ENCODE assay signal across 8 mouse cellular contexts in the genomic region with DNA sequence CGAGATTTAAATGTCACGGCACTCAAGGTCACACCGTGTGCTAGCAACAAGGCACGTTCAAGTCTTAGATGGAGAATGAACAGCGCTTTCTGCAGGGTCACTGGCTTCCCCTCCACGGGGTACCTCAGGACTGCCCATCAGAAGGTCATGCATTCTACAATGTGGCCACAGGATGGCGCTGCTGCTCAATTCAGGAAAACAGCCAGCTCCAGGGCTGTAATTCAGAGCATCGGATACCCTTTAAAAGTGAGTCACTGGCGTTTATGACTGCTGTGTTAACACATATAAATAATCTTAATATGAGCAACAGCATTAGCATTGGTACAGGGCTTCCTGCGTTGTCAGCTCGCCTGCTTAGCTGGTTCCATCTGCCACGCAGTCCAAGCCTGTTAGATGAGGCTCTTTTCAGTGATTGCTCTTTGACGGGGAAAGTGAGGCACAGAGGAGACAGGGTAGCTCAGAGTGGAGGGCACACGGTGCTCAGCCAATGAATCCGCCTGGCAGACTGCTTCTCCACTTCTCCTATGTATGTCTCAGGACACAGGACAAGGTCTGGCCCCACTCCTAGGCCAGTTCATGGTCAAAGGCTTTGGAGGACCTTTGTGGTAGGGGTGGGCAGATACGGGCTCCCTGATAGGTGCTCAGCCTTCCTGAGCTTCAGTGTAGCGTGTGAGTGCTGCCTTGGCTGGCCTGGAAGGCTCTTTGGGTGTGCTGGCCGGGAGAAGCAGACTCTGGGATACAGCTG. TPM values are rescaled to one million over a fixed set of nuclear protein-coding genes. Genes with fewer than 3 reads are reported as not detected.
DNase-seq lines count a peak whose midpoint lies in the region; ATAC-seq and TF ChIP-seq lines count a peak whose summit lies in the region.

No protein-coding gene starts in this region.

- peak; percentile 53 for DNase-seq in 3134 (ENCODE audit: extremely low read depth, insufficient read length, low spot score)
- peak; percentile 88 for DNase-seq in hindbrain, postnatal 0 days (ENCODE audit: low spot score)
- no peak for DNase-seq in liver, embryonic 14.5 days (ENCODE audit: low read depth in 3 of 3, low spot score in 3 of 3)
- DNase-seq in retina, postnatal 1 day = peak; percentile 77
- no peak for DNase-seq in heart, adult 18-20 months

- H3ac ChIP-seq in C2C12 (ENCODE audit: control insufficient read depth, insufficient read length, low read depth) = no peak overlapping the region

- H3K9ac ChIP-seq in hindbrain, postnatal 0 days (replicated peaks; ENCODE audit: low read length) = no peak overlapping the region
- H3K9ac ChIP-seq in liver, embryonic 14.5 days (replicated peaks) = no peak overlapping the region

- TF ChIP-seq POLR2A in bone marrow macrophage, adult 2 months (IDR thresholded peaks at IDR 0.05; ENCODE audit: borderline replicate concordance, low read depth, low read length) = no peak
- TF ChIP-seq POLR2A in embryonic fibroblast, embryonic 13.5 days (IDR thresholded peaks at IDR 0.05; ENCODE audit: low read depth, low read length) = no peak

- no peaks in the 10 kb centered on the region for H3K36me3 ChIP-seq in C2C12 (ENCODE audit: control insufficient read depth, insufficient read depth)
- H3K36me3 ChIP-seq in hindbrain, postnatal 0 days (ENCODE audit: insufficient read depth, low read length) = no peaks in the 10 kb centered on the region
- H3K36me3 ChIP-seq in liver, embryonic 14.5 days (replicated peaks; ENCODE audit: control insufficient read depth, insufficient read depth, low read depth) = no peaks in the 10 kb centered on the region

- no peak overlapping the region for H3K27ac ChIP-seq in bone marrow macrophage, adult 2 months (ENCODE audit: insufficient read depth, low read depth, low read length)
- H3K27ac ChIP-seq in embryonic fibroblast, embryonic 13.5 days (ENCODE audit: insufficient read depth, low read length) = no peak overlapping the region
- H3K27ac ChIP-seq in hindbrain, postnatal 0 days = no peak overlapping the region
- H3K27ac ChIP-seq in liver, embryonic 14.5 days = no peak overlapping the region

- H3K27me3 ChIP-seq in C2C12 (ENCODE audit: control insufficient read depth, insufficient read depth, insufficient read length) = peaks cover 61% of the 10 kb centered on the region
- no peaks in the 10 kb centered on the region for H3K27me3 ChIP-seq in hindbrain, postnatal 0 days (ENCODE audit: insufficient read depth, low read length)
- no peaks in the 10 kb centered on the region; the same call in 1 of the 2 replicates for H3K27me3 ChIP-seq in liver, embryonic 14.5 days (ENCODE audit: control insufficient read depth, insufficient read depth, low read length)

- WGBS in hindbrain, postnatal 0 days = 21% methylated on average over 18 of the region's 18 CpGs
- WGBS in liver, embryonic 14.5 days (ENCODE audit: insufficient replicate concordance) = 20% methylated on average over 18 of the region's 18 CpGs

- ATAC-seq in hindbrain, postnatal 0 days = peak; percentile 57
- ATAC-seq in liver, embryonic 14.5 days (ENCODE audit: insufficient read depth) = no peak

- H3K4me2 ChIP-seq in hindbrain, postnatal 0 days (ENCODE audit: low read depth, low read length) = no peak overlapping the region
- no peak overlapping the region for H3K4me2 ChIP-seq in liver, embryonic 14.5 days (ENCODE audit: low read depth)

- H3K79me2 ChIP-seq in C2C12 (ENCODE audit: control insufficient read depth, insufficient read depth) = no peaks in the 10 kb centered on the region

- no peaks in the 10 kb centered on the region for H3K4me1 ChIP-seq in bone marrow macrophage, adult 2 months (ENCODE audit: control insufficient read depth, insufficient read depth, low read length)
- H3K4me1 ChIP-seq in embryonic fibroblast, embryonic 13.5 days (ENCODE audit: control insufficient read depth, insufficient read depth, low read length) = no peaks in the 10 kb centered on the region
- H3K4me1 ChIP-seq in hindbrain, postnatal 0 days (ENCODE audit: insufficient read depth, low read length) = no peaks in the 10 kb centered on the region
- H3K4me1 ChIP-seq in liver, embryonic 14.5 days (replicated peaks; ENCODE audit: control insufficient read depth in 2 of 2, insufficient read depth in 2 of 2, low read length in 1 of 2) = peaks cover 9 to 10% of the 10 kb centered on the region in 2 experiments

- H3K9me3 ChIP-seq in hindbrain, postnatal 0 days (ENCODE audit: low read length) = no peaks in the 10 kb centered on the region
- H3K9me3 ChIP-seq in liver, embryonic 14.5 days (ENCODE audit: control insufficient read depth, low read length) = no peaks in the 10 kb centered on the region

- peak; percentile 84 for TF ChIP-seq CTCF in C2C12 (IDR thresholded peaks at IDR 0.05; ENCODE audit: control insufficient read depth, insufficient read depth, insufficient read length)
- peak; percentile 73 for TF ChIP-seq CTCF in bone marrow macrophage, adult 2 months (IDR thresholded peaks at IDR 0.05; ENCODE audit: low read depth, low read length)
- peak; percentile 63; the same call in 1 of the 2 replicates for TF ChIP-seq CTCF in embryonic fibroblast, embryonic 13.5 days (IDR thresholded peaks at IDR 0.05; ENCODE audit: borderline replicate concordance, insufficient read depth, low read length)
- TF ChIP-seq CTCF in hindbrain, postnatal 0 days (IDR thresholded peaks at IDR 0.05; ENCODE audit: low read depth) = peak; percentile 99
- TF ChIP-seq CTCF in liver, embryonic 14.5 days (IDR thresholded peaks at IDR 0.05; ENCODE audit: low read depth) = peak; percentile 92

- TF ChIP-seq EP300 in liver, embryonic 14.5 days (IDR thresholded peaks at IDR 0.05; ENCODE audit: low read depth) = no peak

- H3K79me3 ChIP-seq in C2C12 (ENCODE audit: low read depth) = no peaks in the 10 kb centered on the region

- no peak overlapping the region for H3K4me3 ChIP-seq in C2C12 (ENCODE audit: insufficient read depth, poor library complexity, severe bottlenecking)
- H3K4me3 ChIP-seq in bone marrow macrophage, adult 2 months (ENCODE audit: insufficient read depth, low read length) = no peak overlapping the region
- H3K4me3 ChIP-seq in embryonic fibroblast, embryonic 13.5 days (ENCODE audit: insufficient read depth, low read length) = no peak overlapping the region
- H3K4me3 ChIP-seq in hindbrain, postnatal 0 days (ENCODE audit: low read length) = no peak overlapping the region
- no peak overlapping the region for H3K4me3 ChIP-seq in liver, embryonic 14.5 days (ENCODE audit: insufficient read depth in 1 of 2, low read depth in 2 of 2, low read length in 2 of 2)

TF ChIP-seq in C2C12, 6 proteins besides CTCF, POLR2A, EP300 and RAD21:
- TF ChIP-seq MYOD1 (IDR thresholded peaks at IDR 0.05; ENCODE audit: control insufficient read depth, insufficient read length, low read depth) = no peak
- no peak for TF ChIP-seq CEBPB (IDR thresholded peaks at IDR 0.05; ENCODE audit: low read depth)
- TF ChIP-seq FOSL1 (IDR thresholded peaks at IDR 0.05; ENCODE audit: insufficient read depth, low read length, poor library complexity, severe bottlenecking) = peak; percentile 14
- TF ChIP-seq USF1 (IDR thresholded peaks at IDR 0.05; ENCODE audit: low read depth) = no peak
- peak; percentile 46 for TF ChIP-seq MAX (IDR thresholded peaks at IDR 0.05)
- TF ChIP-seq MYOG (IDR thresholded peaks at IDR 0.05; ENCODE audit: control insufficient read depth, extremely low read depth, insufficient read length) = no peak
TF ChIP-seq in C2C12: peak in this region for 2.

RNA-seq across cellular contexts. Expression of a gene that starts 11.8 kb away (rescaled TPM):
- polyA plus RNA-seq in C2C12 (2012; fragmentation: generic; extraction: Trizol) = 428 TPM
- 82.5 and 87.7 TPM in 2 replicates for polyA plus RNA-seq in bone marrow macrophage, adult 2 months (2012; ENCODE audit: insufficient read depth, insufficient read length, missing spikeins)
- polyA plus RNA-seq in embryonic fibroblast, embryonic 13.5 days (2011; ENCODE audit: insufficient read length, low read depth, missing spikeins) = 193 and 194 TPM in 2 replicates
- 121 and 139 TPM in 2 replicates for total RNA-seq in hindbrain, postnatal 0 days (2014; rRNA removed)
- 143 and 155 TPM in 2 replicates for polyA plus RNA-seq in hindbrain, postnatal 0 days (2015; fragmentation: Nextera tagmentation; extraction: Ambion mirVana)
- 119 and 143 TPM in 2 replicates for polyA plus RNA-seq in liver, embryonic 14.5 days (2012; rRNA removed)
- polyA plus RNA-seq in liver, embryonic 14.5 days (2014; fragmentation: Nextera tagmentation; extraction: Ambion mirVana) = 129 and 132 TPM in 2 replicates
- total RNA-seq in heart, adult 18-20 months (2021) = 10 to 100 TPM; 67.3 to 67.9 TPM

RNA-seq across cellular contexts. Expression of a gene that starts 25.8 kb away (rescaled TPM):
- 7.3 TPM for polyA plus RNA-seq in C2C12 (2012; fragmentation: generic; extraction: Trizol)
- polyA plus RNA-seq in bone marrow macrophage, adult 2 months (2012; ENCODE audit: insufficient read depth, insufficient read length, missing spikeins) = 12.3 and 13.3 TPM in 2 replicates
- polyA plus RNA-seq in embryonic fibroblast, embryonic 13.5 days (2011; ENCODE audit: insufficient read length, low read depth, missing spikeins) = 2.4 and 3.9 TPM in 2 replicates
- total RNA-seq in hindbrain, postnatal 0 days (2014; rRNA removed) = 26.5 and 38.7 TPM in 2 replicates
- polyA plus RNA-seq in hindbrain, postnatal 0 days (2015; fragmentation: Nextera tagmentation; extraction: Ambion mirVana) = 9.1 and 9.8 TPM in 2 replicates
- polyA plus RNA-seq in liver, embryonic 14.5 days (2012; rRNA removed) = 1.2 and 1.3 TPM in 2 replicates
- 1.3 and 1.4 TPM in 2 replicates for polyA plus RNA-seq in liver, embryonic 14.5 days (2014; fragmentation: Nextera tagmentation; extraction: Ambion mirVana)
- 1 to 10 TPM in 1 of 2 experiments, under 1 TPM in 1; 0.67 to 1.3 TPM for total RNA-seq in heart, adult 18-20 months (2021)

RNA-seq across cellular contexts. Expression of a gene that starts 53.6 kb away (rescaled TPM):
- polyA plus RNA-seq in C2C12 (2012; fragmentation: generic; extraction: Trizol) = 371 TPM
- 141 and 148 TPM in 2 replicates for polyA plus RNA-seq in bone marrow macrophage, adult 2 months (2012; ENCODE audit: insufficient read depth, insufficient read length, missing spikeins)
- polyA plus RNA-seq in embryonic fibroblast, embryonic 13.5 days (2011; ENCODE audit: insufficient read length, low read depth, missing spikeins) = 229 and 271 TPM in 2 replicates
- 46.4 and 52.5 TPM in 2 replicates for total RNA-seq in hindbrain, postnatal 0 days (2014; rRNA removed)
- 212 and 215 TPM in 2 replicates for polyA plus RNA-seq in hindbrain, postnatal 0 days (2015; fragmentation: Nextera tagmentation; extraction: Ambion mirVana)
- polyA plus RNA-seq in liver, embryonic 14.5 days (2012; rRNA removed) = 121 and 142 TPM in 2 replicates
- 199 and 218 TPM in 2 replicates for polyA plus RNA-seq in liver, embryonic 14.5 days (2014; fragmentation: Nextera tagmentation; extraction: Ambion mirVana)
- total RNA-seq in heart, adult 18-20 months (2021) = 100 to 1,000 TPM; 291 to 304 TPM

Comparison
In these comparisons a context has a peak if more than half of its experiments do, and no peak if none do; other contexts are left out.
1. DNase-seq: peak in 3134 (single experiment), hindbrain, postnatal 0 days (single experiment) and retina, postnatal 1 day (single experiment); none in liver, embryonic 14.5 days (0 of 3) and heart, adult 18-20 months (0 of 2).
2. Peak in every context shown above with its lines, with median percentiles within 50 percentile points of each other: CTCF ChIP-seq.